Mouse (Mus musculus) heart, postnatal 0 days (tissue): ENCODE measurements around the gene Acsm2.

Experiments
- CTCF ChIP-seq: IDR thresholded peaks from 2 replicates; pipeline ENCODE4 v1.5.1; 2016; ENCODE audit warnings: antibody characterized with exemption, control low read depth, low read depth
- EP300 ChIP-seq: IDR thresholded peaks from 2 replicates; pipeline ENCODE4 v1.6.1; 2016; ENCODE audit warnings: antibody characterized with exemption, low read depth

DNA sequence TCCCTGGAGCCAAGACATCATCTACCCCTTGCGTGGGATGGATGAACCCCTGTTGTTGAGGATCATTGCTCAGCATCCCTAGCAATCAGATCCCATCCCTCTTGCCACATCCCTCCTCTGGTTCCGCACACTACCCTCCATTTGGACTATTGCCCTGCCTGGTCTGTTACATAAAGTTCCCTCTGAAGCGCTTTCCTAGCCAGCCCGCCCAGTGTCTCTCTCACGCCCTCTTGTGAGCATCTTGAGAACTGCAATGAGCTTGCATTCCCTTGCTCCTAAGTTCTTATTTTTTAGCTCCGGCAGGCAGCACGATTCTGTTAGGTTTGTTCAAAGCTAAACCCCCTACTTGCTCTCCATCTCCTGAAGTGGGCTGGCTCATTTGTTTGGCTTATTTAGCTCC, 41.1 kb upstream of the Acsm2 start:
- peak; percentile 50 for TF ChIP-seq CTCF
- no peak for TF ChIP-seq EP300
